Mouse (Mus musculus) stomach, embryonic 14.5 days (tissue): ENCODE measurements around the gene Pde3b. TPM values are rescaled to one million over a fixed set of nuclear protein-coding genes. Genes with fewer than 3 reads are reported as not detected.
"Not testable (repeated sequence)": the region's sequence is repeated elsewhere in the genome, so short reads cannot be mapped to it uniquely, and the experiment has no call there.

ENCODE experiments used
- ATAC-seq: fragments of 200-750 bp; cut with Nextera tagmentation; 2 replicates; pipeline ENCODE4 v1.8.0; 2017; ENCODE audit warnings: low read depth, moderate TSS enrichment; ENCODE audit not compliant: insufficient number of reproducible peaks, insufficient read depth, low FRiP score
- H3K27ac ChIP-seq: fragments of 300-500 bp; sonication (generic); 2 replicates; pipeline ENCODE4 v1.5.1; 2014; ENCODE audit warnings: mild to moderate bottlenecking, low read length, moderate library complexity, mixed read lengths
- H3K27me3 ChIP-seq: fragments of 300-500 bp; sonication (generic); 2 replicates; pipeline ENCODE4 v1.6.1; 2014; ENCODE audit warnings: low read length, control low read depth, mixed read lengths; ENCODE audit not compliant: control insufficient read depth, insufficient read depth
- H3K36me3 ChIP-seq: fragments of 300-500 bp; sonication (generic); 2 replicates; pipeline ENCODE4 v1.6.1; 2014; ENCODE audit warnings: mild to moderate bottlenecking, control low read depth, low read length, moderate library complexity, mixed read lengths; ENCODE audit not compliant: control insufficient read depth, insufficient read depth
- H3K4me1 ChIP-seq: fragments of 300-500 bp; sonication (generic); 2 replicates; pipeline ENCODE4 v1.6.1; 2014; ENCODE audit warnings: low read length, control low read depth, mixed read lengths; ENCODE audit not compliant: control insufficient read depth, insufficient read depth
- H3K4me2 ChIP-seq: fragments of 300-500 bp; sonication (generic); replicated peaks from 2 replicates; pipeline ENCODE4 v1.6.1; 2014; ENCODE audit warnings: low read depth, low read length, control low read depth
- H3K4me3 ChIP-seq: fragments of 300-500 bp; sonication (generic); 2 replicates; pipeline ENCODE4 v1.5.1; 2014; ENCODE audit warnings: low read depth, low read length, control low read depth
- H3K9ac ChIP-seq: fragments of 300-500 bp; sonication (generic); replicated peaks from 2 replicates; pipeline ENCODE4 v1.6.1; 2014; ENCODE audit warnings: low read depth, mild to moderate bottlenecking, control low read depth, low read length, moderate library complexity, mixed read lengths
- H3K9me3 ChIP-seq: fragments of 300-500 bp; sonication (generic); 2 replicates; pipeline ENCODE4 v1.6.1; 2016; ENCODE audit warnings: low read depth, low read length, control low read depth; ENCODE audit not compliant: control insufficient read depth
- WGBS: fragments of 180-500 bp; shearing (Covaris S2); extraction: QIAGEN DNeasy Blood & Tissue Kit; methylation state at CpG from one replicate; pipeline ENCODE4 v1.1.7; 2014; 5-methylcytosine and 5-hydroxymethylcytosine counted together
- polyA plus RNA-seq: library from polyadenylated mRNA; unstranded; fragments of >200 nt; fragmentation: Nextera tagmentation; extraction: Ambion mirVana; gene quantifications from 2 replicates; pipeline ENCODE4 v1.2.1, GENCODE M21; 2014

The Pde3b gene
- polyA plus RNA-seq: 9.8 and 12.1 TPM in 2 replicates

DNA sequence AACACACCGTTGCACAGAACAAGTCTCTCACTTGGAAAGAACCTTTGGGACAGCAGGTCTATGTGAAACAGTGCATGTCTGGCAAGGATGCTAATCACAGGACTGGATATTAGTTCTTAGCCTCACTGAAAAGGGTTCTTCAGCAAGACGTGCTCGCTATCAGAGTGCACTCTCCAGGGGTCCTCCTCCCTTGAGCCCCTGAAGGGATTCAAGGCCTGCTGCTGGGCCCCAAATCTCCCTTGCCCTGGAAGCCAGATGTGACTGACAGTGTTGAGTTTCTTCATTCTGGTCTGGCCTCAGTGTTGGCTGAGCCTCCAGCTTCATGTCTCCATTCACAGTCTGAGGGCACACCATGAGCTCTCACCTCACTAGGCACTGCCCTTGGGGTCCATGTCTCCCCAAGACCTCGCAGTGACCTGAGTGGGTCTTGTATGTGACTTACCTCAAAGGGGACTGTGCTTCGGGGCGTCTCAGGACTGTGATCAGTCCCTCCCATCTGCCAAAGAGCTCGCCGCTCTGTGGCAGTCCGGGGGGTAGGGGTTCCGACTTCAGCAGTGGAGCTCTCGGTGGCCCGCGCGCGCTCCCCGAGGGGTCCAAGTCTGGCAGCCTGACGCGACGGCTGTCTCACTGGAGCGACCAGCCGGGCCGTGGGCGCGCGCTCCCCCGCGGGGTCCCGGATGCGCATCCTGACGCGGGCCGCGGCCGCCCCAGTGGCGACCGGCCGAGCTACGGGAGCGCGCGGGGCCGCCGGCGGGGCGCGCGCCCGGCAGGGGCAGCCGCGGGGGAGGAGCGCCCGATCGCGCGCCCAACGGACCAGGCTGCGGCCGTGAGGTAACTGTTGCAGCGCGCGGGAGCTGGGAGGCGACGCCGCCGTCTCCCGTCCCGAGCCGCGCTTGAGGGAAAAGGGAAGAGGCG, at the start of gene Pde3b:
Gene Pde3b, plus strand, starts transcription at position 861 of the 915 bp plus-strand sequence.
- H3K4me1 ChIP-seq: peaks cover 4% of the 10 kb centered on the region; the same call in 1 of the 2 replicates
- peak within 1 kb of the TSS; percentile 78 for H3K27ac ChIP-seq
- peak; percentile 90 for ATAC-seq
- H3K9ac ChIP-seq: peak within 1 kb of the TSS; percentile 84
- no peaks in the 10 kb centered on the region for H3K9me3 ChIP-seq
- 3% methylated on average over 57 of the region's 70 CpGs for WGBS
- peak within 1 kb of the TSS; percentile 94 for H3K4me2 ChIP-seq
- H3K4me3 ChIP-seq: peak within 1 kb of the TSS; percentile 90
- no peaks in the 10 kb centered on the region for H3K27me3 ChIP-seq
- no peaks in the 10 kb centered on the region for H3K36me3 ChIP-seq

DNA sequence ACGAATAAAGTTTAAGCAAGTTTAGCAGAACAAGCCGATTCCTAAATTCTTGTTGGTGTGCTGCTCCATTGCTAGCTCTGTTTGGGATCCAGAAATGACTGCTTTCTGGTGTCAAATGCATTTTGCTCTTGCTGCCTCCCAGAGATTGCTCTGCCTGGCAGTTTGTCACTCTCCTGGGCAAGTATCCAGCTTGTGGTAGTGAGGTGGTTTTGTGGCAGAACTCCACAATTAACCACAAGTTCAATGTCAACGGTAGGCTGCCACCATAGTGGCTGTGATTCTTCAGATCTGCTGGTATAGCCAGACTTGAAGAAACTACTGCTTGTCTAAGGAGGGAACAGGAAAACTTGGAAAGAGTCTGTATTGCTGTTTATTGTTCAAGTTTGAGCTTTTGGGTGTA, 13.0 kb upstream of the Pde3b start:
- Histone ChIP-seq H3K4me3 (no peak overlapping the region), H3K36me3 (no peaks in the 10 kb centered on the region), H3K27ac (no peak overlapping the region), H3K9ac (no peak overlapping the region), H3K27me3 (no peaks in the 10 kb centered on the region), H3K4me1 (no peaks in the 10 kb centered on the region), H3K9me3 (no peaks in the 10 kb centered on the region), H3K4me2 (no peak overlapping the region)
- ATAC-seq: no peak
- 92% methylated on average over 3 of the region's 3 CpGs for WGBS

DNA sequence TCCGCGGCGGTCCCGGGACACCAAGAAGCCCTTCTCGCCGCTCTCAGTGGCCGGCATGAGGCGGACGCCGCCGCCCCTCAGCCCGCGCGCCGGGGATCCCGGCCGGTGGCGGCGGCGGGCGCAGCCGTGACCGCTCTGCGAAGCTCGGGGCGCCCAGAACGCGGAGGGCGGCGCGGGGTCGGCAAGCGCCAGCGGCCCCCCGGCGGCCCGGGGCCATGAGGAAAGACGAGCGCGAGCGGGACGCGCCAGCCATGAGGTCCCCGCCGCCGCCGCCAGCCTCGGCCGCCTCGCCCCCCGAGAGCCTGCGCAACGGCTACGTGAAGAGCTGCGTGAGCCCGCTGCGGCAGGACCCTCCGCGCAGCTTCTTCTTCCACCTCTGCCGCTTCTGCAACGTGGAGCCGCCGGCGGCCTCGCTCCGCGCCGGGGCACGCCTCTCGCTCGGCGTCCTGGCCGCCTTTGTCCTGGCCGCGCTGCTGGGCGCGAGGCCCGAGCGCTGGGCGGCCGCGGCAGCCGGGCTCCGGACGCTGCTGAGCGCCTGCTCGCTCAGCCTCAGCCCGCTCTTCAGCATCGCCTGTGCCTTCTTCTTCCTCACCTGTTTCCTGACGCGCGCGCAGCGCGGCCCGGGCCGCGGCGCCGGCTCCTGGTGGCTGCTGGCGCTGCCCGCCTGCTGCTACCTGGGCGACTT, 397 bp downstream of the Pde3b start:
- peaks cover 4% of the 10 kb centered on the region; the same call in 1 of the 2 replicates for H3K4me1 ChIP-seq
- H3K9me3 ChIP-seq: no peaks in the 10 kb centered on the region
- H3K36me3 ChIP-seq: no peaks in the 10 kb centered on the region
- H3K9ac ChIP-seq: peak overlapping the region; percentile 84
- H3K4me2 ChIP-seq: peak overlapping the region; percentile 94
- peak; percentile 59 for ATAC-seq
- H3K27ac ChIP-seq: peak overlapping the region; percentile 78
- H3K27me3 ChIP-seq: no peaks in the 10 kb centered on the region
- peak overlapping the region; percentile 90 for H3K4me3 ChIP-seq
- under 1% methylated on average over 97 of the region's 103 CpGs for WGBS

DNA sequence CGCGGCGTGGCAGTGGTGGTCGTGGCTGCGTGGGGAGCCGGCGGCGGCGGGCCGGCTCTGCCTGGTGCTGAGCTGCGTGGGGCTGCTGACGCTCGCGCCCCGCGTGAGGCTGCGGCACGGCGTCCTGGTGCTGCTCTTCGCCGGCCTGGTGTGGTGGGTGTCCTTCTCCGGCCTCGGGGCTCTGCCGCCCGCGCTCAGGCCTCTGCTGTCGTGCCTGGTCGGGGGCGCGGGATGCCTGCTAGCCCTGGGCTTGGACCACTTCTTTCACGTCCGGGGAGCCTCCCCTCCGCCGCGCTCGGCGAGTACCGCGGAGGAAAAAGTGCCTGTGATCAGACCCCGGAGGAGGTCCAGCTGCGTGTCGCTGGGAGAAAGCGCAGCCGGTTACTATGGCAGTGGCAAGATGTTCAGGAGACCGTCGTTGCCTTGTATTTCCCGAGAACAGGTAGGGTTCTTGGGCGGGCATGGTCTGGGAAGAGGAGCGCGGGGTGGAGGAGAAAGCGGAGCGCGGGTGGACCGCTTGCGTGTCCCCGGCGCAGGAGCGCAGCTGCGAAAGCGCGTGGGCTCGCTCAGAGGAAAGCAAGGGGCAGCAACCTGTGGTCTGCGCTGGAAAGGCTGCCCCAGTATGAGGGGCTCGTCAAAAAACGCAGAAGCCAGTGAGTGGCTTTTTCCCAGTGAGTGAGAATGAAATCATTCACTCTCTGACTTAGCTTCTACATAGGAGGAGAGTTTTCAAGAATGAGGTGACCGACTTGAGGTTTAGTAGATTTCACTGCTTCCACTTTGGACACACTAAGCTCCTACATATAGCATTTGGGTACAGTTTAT, 1.2 kb downstream of the Pde3b start:
- peak overlapping the region; percentile 90 for H3K4me3 ChIP-seq
- H3K27me3 ChIP-seq: no peaks in the 10 kb centered on the region
- under 1% methylated on average over 65 of the region's 66 CpGs for WGBS
- peak; percentile 33; the same call in 1 of the 2 replicates for ATAC-seq
- H3K4me1 ChIP-seq: peaks cover 4% of the 10 kb centered on the region; the same call in 1 of the 2 replicates
- peak overlapping the region; percentile 84 for H3K9ac ChIP-seq
- H3K36me3 ChIP-seq: no peaks in the 10 kb centered on the region
- peak overlapping the region; percentile 94 for H3K4me2 ChIP-seq
- H3K9me3 ChIP-seq: no peaks in the 10 kb centered on the region
- peak overlapping the region; percentile 78 for H3K27ac ChIP-seq

DNA sequence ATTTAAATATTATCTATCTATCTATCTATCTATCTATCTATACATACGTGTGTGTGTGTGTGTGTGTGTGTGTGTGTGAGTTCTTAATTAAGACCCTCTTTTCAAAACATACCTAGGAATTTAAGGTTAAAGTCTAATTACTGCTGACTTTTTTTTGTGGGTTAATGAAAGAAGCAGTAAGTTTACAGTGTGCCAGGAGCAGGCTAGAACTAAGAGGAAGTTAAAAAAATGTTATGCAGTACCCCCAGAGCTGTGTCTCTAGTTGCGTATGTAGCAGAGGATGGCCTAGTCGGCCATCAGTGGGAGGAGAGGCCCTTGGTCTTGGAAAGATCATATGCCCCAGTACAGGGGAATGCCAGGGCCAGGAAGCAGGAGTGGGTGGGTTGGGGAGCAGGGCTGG, 4.2 kb downstream of the Pde3b start:
- H3K9me3 ChIP-seq, ATAC-seq, H3K4me3 ChIP-seq, H3K27me3 ChIP-seq, H3K4me1 ChIP-seq, H3K27ac ChIP-seq, H3K9ac ChIP-seq, H3K36me3 ChIP-seq, H3K4me2 ChIP-seq: not testable (repeated sequence)
- 56% methylated on average over 3 of the region's 3 CpGs for WGBS

DNA sequence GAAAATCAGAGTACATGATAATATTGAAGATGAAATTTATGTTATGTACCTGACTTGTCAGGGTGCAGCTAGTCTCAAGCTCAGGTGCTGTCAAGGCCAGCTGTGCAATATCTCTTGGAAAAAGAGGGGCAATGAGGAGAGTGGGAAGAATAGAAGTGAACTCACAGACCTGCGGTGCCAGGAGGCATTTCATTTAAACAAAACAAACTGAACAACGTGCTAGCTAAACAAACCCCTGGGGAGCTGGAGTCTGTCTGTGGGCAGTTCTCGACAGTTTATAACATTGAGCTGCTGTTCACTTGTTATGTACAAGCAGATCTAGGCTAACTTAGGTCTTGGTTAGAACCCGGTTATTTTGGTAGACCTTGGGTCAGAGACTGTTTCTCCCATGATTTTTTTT, 5.8 kb downstream of the Pde3b start:
- H3K9me3 ChIP-seq: no peaks in the 10 kb centered on the region
- no peak overlapping the region for H3K9ac ChIP-seq
- H3K4me2 ChIP-seq: no peak overlapping the region
- H3K4me3 ChIP-seq: no peak overlapping the region
- no peak for ATAC-seq
- no peaks in the 10 kb centered on the region for H3K27me3 ChIP-seq
- no peaks in the 10 kb centered on the region for H3K36me3 ChIP-seq
- no peak overlapping the region for H3K27ac ChIP-seq
- WGBS: 22% methylated on average over 4 of the region's 4 CpGs
- peaks cover 4% of the 10 kb centered on the region; the same call in 1 of the 2 replicates for H3K4me1 ChIP-seq

GRCm38 (mm10) chr7:114422224-114422623, 7.1 kb downstream of the Pde3b start:
- no peak overlapping the region for H3K4me2 ChIP-seq
- no peak overlapping the region for H3K9ac ChIP-seq
- H3K36me3 ChIP-seq: no peaks in the 10 kb centered on the region
- H3K27ac ChIP-seq: no peak overlapping the region
- ATAC-seq: no peak
- no peaks in the 10 kb centered on the region for H3K27me3 ChIP-seq
- H3K4me3 ChIP-seq: no peak overlapping the region
- H3K4me1 ChIP-seq: peaks cover under 1% of the 10 kb centered on the region; the same call in 1 of the 2 replicates
- WGBS: 65% methylated on average over 3 of the region's 3 CpGs
- H3K9me3 ChIP-seq: no peaks in the 10 kb centered on the region

GRCm38 (mm10) chr7:114429768-114430167, 14.7 kb downstream of the Pde3b start:
- no peak overlapping the region for H3K4me2 ChIP-seq
- H3K27me3 ChIP-seq: no peaks in the 10 kb centered on the region
- no peaks in the 10 kb centered on the region; the same call in 1 of the 2 replicates for H3K9me3 ChIP-seq
- no peak overlapping the region for H3K27ac ChIP-seq
- H3K4me3 ChIP-seq: no peak overlapping the region
- H3K4me1 ChIP-seq: no peaks in the 10 kb centered on the region
- no peak overlapping the region for H3K9ac ChIP-seq
- 89% methylated on average over 5 of the region's 5 CpGs for WGBS
- ATAC-seq: no peak
- H3K36me3 ChIP-seq: no peaks in the 10 kb centered on the region
